Mouse (Mus musculus): ENCODE measurements at regions not wholly inside any gene's neighbourhood (a gene's known extent, or its start where the extent isn't known, plus 50 kb on each side); places are given as distances from the start of the nearest gene placed in this dataset.

- no peak for DNase-seq
Measured at GRCm38 (mm10) chr1:42475629-42476028, 219.9 kb upstream of the Pou3f3 start.

- DNase-seq = no peak
Measured at GRCm38 (mm10) chr1:42480348-42480920, 215.1 kb upstream of the Pou3f3 start.

- DNase-seq = no peak
Measured at GRCm38 (mm10) chr1:42489563-42489962, 206.0 kb upstream of the Pou3f3 start.

- peak; percentile 21 for DNase-seq
Measured at GRCm38 (mm10) chr1:42490856-42491643, 204.5 kb upstream of the Pou3f3 start.

GRCm38 (mm10) chr1:42491644-42492277, 203.8 kb upstream of the Pou3f3 start:
- peak; percentile 11 for DNase-seq

- DNase-seq = no peak
Measured at GRCm38 (mm10) chr1:42496022-42496421, 199.5 kb upstream of the Pou3f3 start.

GRCm38 (mm10) chr1:42496433-42496832, 199.1 kb upstream of the Pou3f3 start:
- DNase-seq = no peak

- no peak for DNase-seq
Measured at GRCm38 (mm10) chr1:42498901-42499300, 196.7 kb upstream of the Pou3f3 start.

- DNase-seq = no peak
Measured at GRCm38 (mm10) chr1:42504491-42504890, 191.1 kb upstream of the Pou3f3 start.

- DNase-seq = no peak
Measured at GRCm38 (mm10) chr1:42505048-42505729, 190.4 kb upstream of the Pou3f3 start.

GRCm38 (mm10) chr1:42514417-42514816, 181.2 kb upstream of the Pou3f3 start:
- no peak for DNase-seq

- no peak for DNase-seq
Measured at GRCm38 (mm10) chr1:42524401-42524800, 171.2 kb upstream of the Pou3f3 start.

GRCm38 (mm10) chr1:42527746-42528476, 167.7 kb upstream of the Pou3f3 start:
- DNase-seq = no peak

GRCm38 (mm10) chr1:42532908-42533307, 162.7 kb upstream of the Pou3f3 start:
- DNase-seq = no peak

- DNase-seq = no peak
Measured at GRCm38 (mm10) chr1:42539066-42539539, 156.5 kb upstream of the Pou3f3 start.

- DNase-seq = no peak
Measured at GRCm38 (mm10) chr1:42539541-42540520, 155.7 kb upstream of the Pou3f3 start.

- DNase-seq = no peak
Measured at GRCm38 (mm10) chr1:42541991-42542390, 153.6 kb upstream of the Pou3f3 start.

GRCm38 (mm10) chr1:42542846-42543549, 152.6 kb upstream of the Pou3f3 start:
- DNase-seq = peak; percentile 15

GRCm38 (mm10) chr1:42546879-42547278, 148.7 kb upstream of the Pou3f3 start:
- DNase-seq = no peak

GRCm38 (mm10) chr1:42557301-42557700, 138.3 kb upstream of the Pou3f3 start:
- no peak for DNase-seq

- DNase-seq = no peak
Measured at GRCm38 (mm10) chr1:42567640-42568039, 127.9 kb upstream of the Pou3f3 start.

Data from liver (tissue).